25 mouse cellular contexts compared by ENCODE assay signal in genomic region chr8:105542032-105542656, GRCm38 (mm10). TPM values are rescaled to one million over a fixed set of nuclear protein-coding genes. Genes with fewer than 3 reads are reported as not detected.
DNase-seq lines count a peak whose midpoint lies in the region; ATAC-seq and TF ChIP-seq lines count a peak whose summit lies in the region.
"Had no signal": no experiment of that assay in that cellular context is flagged by ENCODE, and none has a peak within 500 bp of the region (broad histone marks: within the 10 kb centered on the region; RNA-seq: fewer than 3 reads in every experiment).

No protein-coding gene starts in this region.

- no peaks in the 10 kb centered on the region for H3K9me3 ChIP-seq in erythroblast, embryonic 14.5 days (ENCODE audit: control insufficient read depth, low read length)
- H3K9me3 ChIP-seq in liver, embryonic 14.5 days (ENCODE audit: control insufficient read depth, low read length) = no peaks in the 10 kb centered on the region
- H3K9me3 ChIP-seq: embryonic facial prominence, embryonic 15.5 days; forebrain, embryonic 12.5 days; hindbrain, embryonic 13.5 days; limb, embryonic 15.5 days; midbrain, embryonic 12.5 days had no signal

- peak overlapping the region; percentile 36 for H3K4me3 ChIP-seq in erythroblast, embryonic 14.5 days (replicated peaks)
- H3K4me3 ChIP-seq in liver, embryonic 14.5 days (ENCODE audit: insufficient read depth in 1 of 2, low read depth in 2 of 2, low read length in 2 of 2) = no peak overlapping the region
- H3K4me3 ChIP-seq in gastrocnemius, adult 2 months = no peak overlapping the region
- H3K4me3 ChIP-seq: embryonic facial prominence, embryonic 15.5 days; forebrain, embryonic 12.5 days; heart, adult 2 months; hindbrain, embryonic 13.5 days; left cerebral cortex, adult 2 months; limb, embryonic 15.5 days; midbrain, embryonic 12.5 days had no signal

- TF ChIP-seq EP300 in liver, embryonic 14.5 days (IDR thresholded peaks at IDR 0.05; ENCODE audit: low read depth) = peak; percentile 96

- ATAC-seq in liver, embryonic 14.5 days (ENCODE audit: insufficient read depth) = peak; percentile 89

- no peak overlapping the region; the same call in 1 of the 2 replicates for H3K9ac ChIP-seq in liver, embryonic 14.5 days (replicated peaks)
- H3K9ac ChIP-seq: embryonic facial prominence, embryonic 15.5 days; forebrain, embryonic 12.5 days; hindbrain, embryonic 13.5 days; limb, embryonic 15.5 days; midbrain, embryonic 12.5 days had no signal

- intact Hi-C loops in gastrocnemius, adult 2 months (cut with DNase I) = no loop called here

- WGBS in liver, embryonic 14.5 days (ENCODE audit: insufficient replicate concordance) = 23% methylated on average over 3 of the region's 3 CpGs

- H3K36me3 ChIP-seq in erythroblast, embryonic 14.5 days (ENCODE audit: control insufficient read depth) = peaks cover 71% of the 10 kb centered on the region
- H3K36me3 ChIP-seq in liver, embryonic 14.5 days (replicated peaks; ENCODE audit: control insufficient read depth, insufficient read depth, low read depth) = peaks cover 23% of the 10 kb centered on the region

- peak overlapping the region; percentile 81 for H3K27ac ChIP-seq in liver, embryonic 14.5 days
- no peak overlapping the region; the same call in 1 of the 2 replicates for H3K27ac ChIP-seq in gastrocnemius, adult 2 months
- H3K27ac ChIP-seq: embryonic facial prominence, embryonic 15.5 days; forebrain, embryonic 12.5 days; hindbrain, embryonic 13.5 days; kidney, postnatal 0 days; left cerebral cortex, adult 2 months; limb, embryonic 15.5 days; midbrain, embryonic 12.5 days had no signal

- H3K4me1 ChIP-seq in erythroblast, embryonic 14.5 days (ENCODE audit: control insufficient read depth) = peaks cover 86% of the 10 kb centered on the region
- H3K4me1 ChIP-seq in liver, embryonic 14.5 days (replicated peaks; ENCODE audit: control insufficient read depth in 2 of 2, insufficient read depth in 2 of 2, low read length in 1 of 2) = peaks cover 51 to 52% of the 10 kb centered on the region in 2 experiments
- H3K4me1 ChIP-seq: midbrain, embryonic 12.5 days had no signal

- H3K27me3 ChIP-seq in erythroblast, embryonic 14.5 days (ENCODE audit: control insufficient read depth) = no peaks in the 10 kb centered on the region
- no peaks in the 10 kb centered on the region for H3K27me3 ChIP-seq in liver, embryonic 14.5 days (ENCODE audit: control insufficient read depth, insufficient read depth, low read length)
- H3K27me3 ChIP-seq: embryonic facial prominence, embryonic 15.5 days; forebrain, embryonic 12.5 days; hindbrain, embryonic 13.5 days; limb, embryonic 15.5 days; midbrain, embryonic 12.5 days had no signal

- DNase-seq in spleen, adult 12 weeks (ENCODE audit: low spot score) = peak; percentile 16
- DNase-seq in spleen, postnatal 4 days (ENCODE audit: low spot score in 2 of 2) = no peak
- DNase-seq in liver, embryonic 14.5 days (ENCODE audit: low read depth in 3 of 3, low spot score in 3 of 3) = peak; percentile 76 to 80 (median 80)
- DNase-seq in gastrocnemius, adult 2 months = no peak
- no peak for DNase-seq in kidney, postnatal 10 days
- DNase-seq in kidney, adult 11 months = no peak
- no peak for DNase-seq in cerebellum, postnatal 4 days (ENCODE audit: low spot score in 2 of 2)
- DNase-seq: adrenal gland, adult 2 months; cerebellum, adult 8-10 months; cerebellum, postnatal 36 days; gastrocnemius, postnatal 10 days; heart, adult 2 months; heart, postnatal 36 days; kidney, adult 18-20 months; left cerebral cortex, postnatal 4 days had no signal

- no peak for TF ChIP-seq CTCF in liver, embryonic 14.5 days (IDR thresholded peaks at IDR 0.05; ENCODE audit: low read depth)
- TF ChIP-seq CTCF in gastrocnemius, adult 2 months (IDR thresholded peaks at IDR 0.05) = no peak

- H3K4me2 ChIP-seq in liver, embryonic 14.5 days (ENCODE audit: low read depth) = peak overlapping the region; percentile 66
- H3K4me2 ChIP-seq: embryonic facial prominence, embryonic 15.5 days; forebrain, embryonic 12.5 days; hindbrain, embryonic 13.5 days; limb, embryonic 15.5 days; midbrain, embryonic 12.5 days had no signal

RNA-seq across cellular contexts. Expression of gene Hsd11b2, which starts 23.6 kb away (rescaled TPM):
- not detected in 2 replicates for polyA plus RNA-seq in erythroblast, embryonic 14.5 days (2012)
- polyA plus RNA-seq in liver, embryonic 14.5 days (2012; rRNA removed) = 1.1 TPM in 2 replicates
- 0.42 and 0.99 TPM in 2 replicates for polyA plus RNA-seq in liver, embryonic 14.5 days (2014; fragmentation: Nextera tagmentation; extraction: Ambion mirVana)
- not detected for total RNA-seq in gastrocnemius, adult 2 months (2021)
- total RNA-seq: heart, postnatal 36 days; left cerebral cortex, adult 2 months; left cerebral cortex, postnatal 4 days; monocyte, adult 5-6 weeks; neutrophil, adult 5-6 weeks had no signal

RNA-seq across cellular contexts. Expression of gene Atp6v0d1, which starts 23.7 kb away (rescaled TPM):
- polyA plus RNA-seq in erythroblast, embryonic 14.5 days (2012) = 7.7 and 7.8 TPM in 2 replicates
- 36.0 and 40.1 TPM in 2 replicates for polyA plus RNA-seq in liver, embryonic 14.5 days (2012; rRNA removed)
- polyA plus RNA-seq in liver, embryonic 14.5 days (2014; fragmentation: Nextera tagmentation; extraction: Ambion mirVana) = 44.3 and 46.3 TPM in 2 replicates
- total RNA-seq in gastrocnemius, adult 2 months (2021) = 10 to 100 TPM; 40.3 to 41.6 TPM

RNA-seq across cellular contexts. Expression of gene Zdhhc1, which starts 45.4 kb away (rescaled TPM):
- 0.14 and 0.23 TPM in 2 replicates for polyA plus RNA-seq in erythroblast, embryonic 14.5 days (2012)
- 2.2 and 2.4 TPM in 2 replicates for polyA plus RNA-seq in liver, embryonic 14.5 days (2012; rRNA removed)
- polyA plus RNA-seq in liver, embryonic 14.5 days (2014; fragmentation: Nextera tagmentation; extraction: Ambion mirVana) = 0.90 and 1.2 TPM in 2 replicates
- total RNA-seq in gastrocnemius, adult 2 months (2021) = 10 to 100 TPM in 1 of 2 experiments, 1 to 10 TPM in 1; 9.6 to 11.2 TPM

Comparison
In these comparisons a context has a peak if more than half of its experiments do, and no peak if none do; other contexts are left out.
1. DNase-seq: peak in spleen, adult 12 weeks (single experiment) and liver, embryonic 14.5 days (3 of 3); none in spleen, postnatal 4 days (0 of 2), gastrocnemius, adult 2 months (single experiment), kidney, postnatal 10 days (single experiment), kidney, adult 11 months (single experiment) and cerebellum, postnatal 4 days (0 of 2).